Mouse (Mus musculus) layer of hippocampus, postnatal 25 days (tissue): ENCODE measurements around the gene Slc9a3r1. TPM values are rescaled to one million over a fixed set of nuclear protein-coding genes. Genes with fewer than 3 reads are reported as not detected.

Source experiments
- DNase-seq, 2 experiments: peaks; one replicate each; pipeline ENCODE4 v3.0.0; 2022; ENCODE audit warnings: mixed read lengths in 2 of 2, low spot score in 1 of 2; ENCODE audit errors: extremely low spot score in 1 of 2
- total RNA-seq, 2 experiments: library from RNA; stranded (reverse); gene quantifications; 2 replicates each; pipeline ENCODE4 v1.2.3; 2021

The Slc9a3r1 gene
- 10 to 100 TPM; 74.8 to 76.3 TPM for total RNA-seq

- DNase-seq, result peak; percentile 76 to 85
Measured at GRCm38 (mm10) chr11:115162832-115163480, at the start of gene Slc9a3r1. TSS of gene Slc9a3r1 (plus strand) at chr11:115163341.

- DNase-seq, result no peak
Measured at GRCm38 (mm10) chr11:115119409-115119808, 43.7 kb upstream of the Slc9a3r1 start.

- DNase-seq, result no peak
Measured at GRCm38 (mm10) chr11:115128483-115128882, 34.7 kb upstream of the Slc9a3r1 start.

GRCm38 (mm10) chr11:115129508-115130126, 33.5 kb upstream of the Slc9a3r1 start:
- no peak for DNase-seq

- no peak for DNase-seq
Measured at GRCm38 (mm10) chr11:115131768-115132381, 31.3 kb upstream of the Slc9a3r1 start.

GRCm38 (mm10) chr11:115133800-115134199, 29.3 kb upstream of the Slc9a3r1 start, which contains the start of gene Cd300lf:
TSS of gene Cd300lf (minus strand) at chr11:115133992.
- DNase-seq, result no peak

GRCm38 (mm10) chr11:115138597-115139262, 24.4 kb upstream of the Slc9a3r1 start:
- DNase-seq, result no peak

GRCm38 (mm10) chr11:115141970-115142369, 21.2 kb upstream of the Slc9a3r1 start:
- no peak for DNase-seq

GRCm38 (mm10) chr11:115147813-115148212, 15.3 kb upstream of the Slc9a3r1 start:
- no peak for DNase-seq

GRCm38 (mm10) chr11:115150741-115151254, 12.3 kb upstream of the Slc9a3r1 start:
- no peak for DNase-seq

GRCm38 (mm10) chr11:115151755-115152429, 11.2 kb upstream of the Slc9a3r1 start:
- DNase-seq, result peak in 1 of 2 experiments; percentile 31

GRCm38 (mm10) chr11:115153088-115153487, 10.1 kb upstream of the Slc9a3r1 start:
- DNase-seq, result no peak

- DNase-seq, result peak; percentile 44 to 65
Measured at GRCm38 (mm10) chr11:115153699-115154292, 9.3 kb upstream of the Slc9a3r1 start.

- DNase-seq, result no peak
Measured at GRCm38 (mm10) chr11:115155053-115155634, 8.0 kb upstream of the Slc9a3r1 start.

GRCm38 (mm10) chr11:115157933-115158719, 5.0 kb upstream of the Slc9a3r1 start:
- DNase-seq, result no peak

GRCm38 (mm10) chr11:115160016-115160797, 2.9 kb upstream of the Slc9a3r1 start:
- peak; percentile 44 to 72 for DNase-seq

GRCm38 (mm10) chr11:115160883-115161577, 2.1 kb upstream of the Slc9a3r1 start:
- DNase-seq, result peak; percentile 49 to 87
